Mouse (Mus musculus) liver, adult 2 months (tissue): Measurements from ENCODE around the gene Pawr.

Experiments
- CTCF ChIP-seq: fragments of 200-500 bp; IDR thresholded peaks from 2 replicates; pipeline ENCODE4 v1.5.1; 2011; ENCODE audit warnings: low read depth, low read length, control low read depth
- POLR2A ChIP-seq: fragments of 200-500 bp; IDR thresholded peaks from 2 replicates; pipeline ENCODE4 v1.6.1; 2011; ENCODE audit warnings: low read length, control low read depth; ENCODE audit not compliant: insufficient read depth; ENCODE audit errors: extremely low read depth

GRCm38 (mm10) chr10:108430553-108430952 lies 98.6 kb downstream of the Pawr start:
- TF ChIP-seq POLR2A (no peak), CTCF (no peak)
